Mouse (Mus musculus): ENCODE measurements at regions not wholly inside any gene's neighbourhood (a gene's known extent, or its start where the extent isn't known, plus 50 kb on each side); places are given as distances from the start of the nearest gene placed in this dataset.

- no peaks in the 10 kb centered on the region for H3K36me3 ChIP-seq
- H3K4me2 ChIP-seq (replicated peaks), result no peak overlapping the region; the same call in 1 of the 2 replicates
These were observed 494.1 kb downstream of the Lmo4 start for GRCm38 (mm10) chr3:143710805-143711469.

GRCm38 (mm10) chr3:143706679-143707078, 498.3 kb downstream of the Lmo4 start:
- H3K9me3 ChIP-seq, result no peaks in the 10 kb centered on the region
- H3K36me3 ChIP-seq, result no peaks in the 10 kb centered on the region
- peaks cover 4% of the 10 kb centered on the region; the same call in 1 of the 2 replicates for H3K4me1 ChIP-seq (replicated peaks)
- H3K4me2 ChIP-seq (replicated peaks), result no peak overlapping the region
- no peaks in the 10 kb centered on the region for H3K27me3 ChIP-seq
- no peak for ATAC-seq
- no peak overlapping the region for H3K9ac ChIP-seq (replicated peaks)
- no peak overlapping the region for H3K27ac ChIP-seq
- 92% methylated on average over 1 of the region's 1 CpGs for WGBS
- H3K4me3 ChIP-seq (replicated peaks), result no peak overlapping the region

More at GRCm38 (mm10) chr3:143710805-143711469, 494.1 kb downstream of the Lmo4 start:
- WGBS, result 32% methylated on average over 16 of the region's 16 CpGs
- no peak overlapping the region for H3K9ac ChIP-seq (replicated peaks)
- peaks cover 4% of the 10 kb centered on the region; the same call in 1 of the 2 replicates for H3K4me1 ChIP-seq (replicated peaks)
- H3K27me3 ChIP-seq, result no peaks in the 10 kb centered on the region
- 0 out of 2 replicates have a peak, but pooled peaks have one; percentile 30 for ATAC-seq
- H3K4me3 ChIP-seq (replicated peaks), result no peak overlapping the region
- no peaks in the 10 kb centered on the region for H3K9me3 ChIP-seq
- no peak overlapping the region for H3K27ac ChIP-seq

GRCm38 (mm10) chr3:143694817-143695216, 510.2 kb downstream of the Lmo4 start:
- H3K9me3 ChIP-seq, result no peaks in the 10 kb centered on the region
- no peaks in the 10 kb centered on the region for H3K36me3 ChIP-seq
- no peaks in the 10 kb centered on the region for H3K27me3 ChIP-seq
- H3K27ac ChIP-seq, result no peak overlapping the region
- no peak overlapping the region for H3K4me2 ChIP-seq (replicated peaks)
- 91% methylated on average over 3 of the region's 3 CpGs for WGBS
- no peak overlapping the region for H3K9ac ChIP-seq (replicated peaks)
- H3K4me1 ChIP-seq (replicated peaks), result no peaks in the 10 kb centered on the region
- no peak overlapping the region for H3K4me3 ChIP-seq (replicated peaks)
- ATAC-seq, result no peak

- Histone ChIP-seq H3K27ac (no peak overlapping the region), H3K36me3 (no peaks in the 10 kb centered on the region), H3K9me3 (no peaks in the 10 kb centered on the region), H3K4me3 (replicated peaks) (no peak overlapping the region), H3K27me3 (no peaks in the 10 kb centered on the region), H3K4me2 (replicated peaks) (no peak overlapping the region), H3K4me1 (replicated peaks) (no peaks in the 10 kb centered on the region), H3K9ac (replicated peaks) (no peak overlapping the region)
- 91% methylated on average over 2 of the region's 2 CpGs for WGBS
- ATAC-seq, result no peak
These were observed 519.3 kb downstream of the Lmo4 start for GRCm38 (mm10) chr3:143685742-143686141.

GRCm38 (mm10) chr3:143678186-143678585, 526.8 kb downstream of the Lmo4 start:
- no peak overlapping the region for H3K4me2 ChIP-seq (replicated peaks)
- H3K9ac ChIP-seq (replicated peaks), result no peak overlapping the region
- no peaks in the 10 kb centered on the region for H3K9me3 ChIP-seq
- ATAC-seq, result no peak
- no peak overlapping the region for H3K27ac ChIP-seq
- H3K4me1 ChIP-seq (replicated peaks), result no peaks in the 10 kb centered on the region
- H3K4me3 ChIP-seq (replicated peaks), result no peak overlapping the region
- H3K36me3 ChIP-seq, result no peaks in the 10 kb centered on the region
- H3K27me3 ChIP-seq, result no peaks in the 10 kb centered on the region
- WGBS, result 94% methylated on average over 3 of the region's 3 CpGs

GRCm38 (mm10) chr3:143674855-143675254, 530.2 kb downstream of the Lmo4 start:
- Histone ChIP-seq H3K9me3 (no peaks in the 10 kb centered on the region), H3K4me1 (replicated peaks) (no peaks in the 10 kb centered on the region), H3K9ac (replicated peaks) (no peak overlapping the region), H3K4me3 (replicated peaks) (no peak overlapping the region), H3K27ac (no peak overlapping the region), H3K27me3 (no peaks in the 10 kb centered on the region), H3K4me2 (replicated peaks) (no peak overlapping the region), H3K36me3 (no peaks in the 10 kb centered on the region)
- ATAC-seq, result no peak
- 90% methylated on average over 3 of the region's 3 CpGs for WGBS

GRCm38 (mm10) chr3:143674446-143674845, 530.6 kb downstream of the Lmo4 start:
- Histone ChIP-seq H3K4me1 (replicated peaks) (no peaks in the 10 kb centered on the region), H3K4me3 (replicated peaks) (no peak overlapping the region), H3K27ac (no peak overlapping the region), H3K4me2 (replicated peaks) (no peak overlapping the region), H3K9ac (replicated peaks) (no peak overlapping the region), H3K9me3 (no peaks in the 10 kb centered on the region), H3K36me3 (no peaks in the 10 kb centered on the region), H3K27me3 (no peaks in the 10 kb centered on the region)
- WGBS, result 94% methylated on average over 7 of the region's 7 CpGs
- ATAC-seq, result no peak

GRCm38 (mm10) chr3:143662041-143662685, 542.9 kb downstream of the Lmo4 start:
- no peak for ATAC-seq
- H3K4me2 ChIP-seq (replicated peaks), result no peak overlapping the region
- H3K4me3 ChIP-seq (replicated peaks), result no peak overlapping the region
- H3K4me1 ChIP-seq (replicated peaks), result no peaks in the 10 kb centered on the region
- no peaks in the 10 kb centered on the region for H3K9me3 ChIP-seq
- 89% methylated on average over 5 of the region's 5 CpGs for WGBS
- H3K9ac ChIP-seq (replicated peaks), result no peak overlapping the region
- H3K36me3 ChIP-seq, result no peaks in the 10 kb centered on the region
- H3K27me3 ChIP-seq, result no peaks in the 10 kb centered on the region
- no peak overlapping the region for H3K27ac ChIP-seq

- H3K27ac ChIP-seq, result no peak overlapping the region
- ATAC-seq, result no peak
- H3K36me3 ChIP-seq, result no peaks in the 10 kb centered on the region
- no peak overlapping the region for H3K9ac ChIP-seq (replicated peaks)
- H3K4me1 ChIP-seq (replicated peaks), result no peaks in the 10 kb centered on the region
- no peaks in the 10 kb centered on the region for H3K27me3 ChIP-seq
- H3K4me2 ChIP-seq (replicated peaks), result no peak overlapping the region
- 88% methylated on average over 8 of the region's 8 CpGs for WGBS
- H3K9me3 ChIP-seq, result no peaks in the 10 kb centered on the region
- H3K4me3 ChIP-seq (replicated peaks), result no peak overlapping the region
These were observed 545.5 kb downstream of the Lmo4 start for GRCm38 (mm10) chr3:143659421-143659978.

GRCm38 (mm10) chr3:143647237-143647636, 557.8 kb downstream of the Lmo4 start:
- Histone ChIP-seq H3K4me3 (replicated peaks) (no peak overlapping the region), H3K4me1 (replicated peaks) (no peaks in the 10 kb centered on the region), H3K4me2 (replicated peaks) (no peak overlapping the region), H3K27ac (no peak overlapping the region), H3K9me3 (no peaks in the 10 kb centered on the region), H3K36me3 (no peaks in the 10 kb centered on the region), H3K9ac (replicated peaks) (no peak overlapping the region), H3K27me3 (no peaks in the 10 kb centered on the region)
- no peak for ATAC-seq
- WGBS, result 88% methylated on average over 2 of the region's 2 CpGs

GRCm38 (mm10) chr3:143646836-143647235, 558.2 kb downstream of the Lmo4 start:
- Histone ChIP-seq H3K4me1 (replicated peaks) (no peaks in the 10 kb centered on the region), H3K27ac (no peak overlapping the region), H3K9ac (replicated peaks) (no peak overlapping the region), H3K4me3 (replicated peaks) (no peak overlapping the region), H3K9me3 (no peaks in the 10 kb centered on the region), H3K27me3 (no peaks in the 10 kb centered on the region), H3K36me3 (no peaks in the 10 kb centered on the region), H3K4me2 (replicated peaks) (no peak overlapping the region)
- ATAC-seq, result no peak
- 62% methylated on average over 7 of the region's 7 CpGs for WGBS

- no peaks in the 10 kb centered on the region for H3K27me3 ChIP-seq
- ATAC-seq, result no peak
- WGBS, result 84% methylated on average over 2 of the region's 2 CpGs
- H3K9me3 ChIP-seq, result no peaks in the 10 kb centered on the region
- no peak overlapping the region for H3K9ac ChIP-seq (replicated peaks)
- H3K27ac ChIP-seq, result no peak overlapping the region
- H3K4me2 ChIP-seq (replicated peaks), result no peak overlapping the region
- no peaks in the 10 kb centered on the region for H3K36me3 ChIP-seq
- H3K4me1 ChIP-seq (replicated peaks), result no peaks in the 10 kb centered on the region
- no peak overlapping the region for H3K4me3 ChIP-seq (replicated peaks)
These were observed 572.0 kb downstream of the Lmo4 start for GRCm38 (mm10) chr3:143633036-143633435.

All from midbrain, embryonic 13.5 days (tissue).